Mouse (Mus musculus) bone marrow macrophage, adult 2 months (primary cell): Measurements from ENCODE around the gene Cyp2ab1.

Source experiments
- CTCF ChIP-seq: IDR thresholded peaks from 2 replicates; pipeline ENCODE4 v1.5.1; 2012; ENCODE audit warnings: low read depth, mild to moderate bottlenecking, low read length, moderate library complexity
- POLR2A ChIP-seq: IDR thresholded peaks from 2 replicates; pipeline ENCODE4 v1.6.1; 2012; ENCODE audit warnings: mild to moderate bottlenecking, low read depth, low read length, borderline replicate concordance

GRCm38 (mm10) chr16:20334918-20335317, 9.7 kb upstream of the Cyp2ab1 start:
- TF ChIP-seq POLR2A (no peak), CTCF (no peak)
